Mouse (Mus musculus): ENCODE data around the gene Cnga3. TPM values are rescaled to one million over a fixed set of nuclear protein-coding genes. Genes with fewer than 3 reads are reported as not detected.

Gene Cnga3
- polyA plus RNA-seq (2012; rRNA removed), result 0.04 and 0.05 TPM in 2 replicates

GRCm38 (mm10) chr1:37214144-37214543 lies at the start of gene Cnga3:
Gene Cnga3, plus strand, starts transcription at chr1:37214434.

GRCm38 (mm10) chr1:37299540-37300491 lies 85.6 kb downstream of the Cnga3 start, which contains the start of gene Inpp4a:
Gene Inpp4a, plus strand, starts transcription at chr1:37299865.

Other genes with a start within 250 kb of the Cnga3 start
- gene Vwa3b, start 187.8 kb upstream of the Cnga3 start, polyA plus RNA-seq (2012; rRNA removed), result 0.20 and 0.56 TPM in 2 replicates
- 16.0 and 20.7 TPM in 2 replicates for gene Inpp4a, start 85.4 kb downstream of the Cnga3 start, polyA plus RNA-seq (2012; rRNA removed)
- 30.0 and 49.2 TPM in 2 replicates for gene Coa5, start 215.7 kb downstream of the Cnga3 start, polyA plus RNA-seq (2012; rRNA removed)
- gene Unc50, start 215.7 kb downstream of the Cnga3 start, polyA plus RNA-seq (2012; rRNA removed), result 77.1 and 89.6 TPM in 2 replicates